Mouse (Mus musculus) heart, embryonic 13.5 days (tissue): ENCODE measurements around the gene Kdm1a. TPM values are rescaled to one million over a fixed set of nuclear protein-coding genes. Genes with fewer than 3 reads are reported as not detected.

Experiments
- ATAC-seq: fragments of 200-750 bp; cut with Nextera tagmentation; 2 replicates; pipeline ENCODE4 v1.8.0; 2017; ENCODE audit warnings: moderate TSS enrichment; ENCODE audit not compliant: insufficient number of reproducible peaks, low FRiP score, low TSS enrichment; ENCODE audit errors: extremely low read depth
- H3K27ac ChIP-seq: fragments of 300-500 bp; sonication (generic); replicated peaks from 2 replicates; pipeline ENCODE4 v1.5.1; 2015; ENCODE audit warnings: moderate library complexity, mild to moderate bottlenecking, inconsistent platforms
- H3K27me3 ChIP-seq: fragments of 300-500 bp; sonication (generic); replicated peaks from 2 replicates; pipeline ENCODE4 v1.6.1; 2015; ENCODE audit warnings: mild to moderate bottlenecking, inconsistent platforms
- H3K36me3 ChIP-seq: fragments of 300-500 bp; sonication (generic); 2 replicates; pipeline ENCODE4 v1.6.1; 2015; ENCODE audit warnings: mild to moderate bottlenecking, inconsistent platforms
- H3K4me1 ChIP-seq: fragments of 300-500 bp; sonication (generic); 2 replicates; pipeline ENCODE4 v1.6.1; 2015; ENCODE audit warnings: inconsistent platforms
- H3K4me2 ChIP-seq: fragments of 300-500 bp; sonication (generic); 2 replicates; pipeline ENCODE4 v1.6.1; 2015; ENCODE audit warnings: inconsistent platforms, mild to moderate bottlenecking, moderate library complexity
- H3K4me3 ChIP-seq: fragments of 300-500 bp; sonication (generic); 2 replicates; pipeline ENCODE4 v1.5.1; 2015; ENCODE audit warnings: moderate library complexity, mild to moderate bottlenecking, inconsistent platforms
- H3K9ac ChIP-seq: fragments of 300-500 bp; sonication (generic); 2 replicates; pipeline ENCODE4 v1.6.1; 2015; ENCODE audit warnings: inconsistent platforms, mild to moderate bottlenecking, moderate library complexity
- H3K9me3 ChIP-seq: fragments of 300-500 bp; sonication (generic); 2 replicates; pipeline ENCODE4 v1.6.1; 2016; ENCODE audit warnings: inconsistent platforms
- WGBS: fragments of 180-500 bp; shearing (Covaris S2); methylation state at CpG from one replicate; pipeline ENCODE4 v1.1.7; 2015; ENCODE audit warnings: mixed read lengths; 5-methylcytosine and 5-hydroxymethylcytosine counted together
- polyA plus RNA-seq: library from polyadenylated mRNA; unstranded; fragments of >200 nt; fragmentation: Nextera tagmentation; extraction: Ambion mirVana; gene quantifications from 2 replicates; pipeline ENCODE4 v1.2.1, GENCODE M21; 2015

The Kdm1a gene
- polyA plus RNA-seq, result 25.1 and 27.5 TPM in 2 replicates

GRCm38 (mm10) chr4:136602568-136602967 lies at the start of gene Kdm1a:
Kdm1a (minus strand) TSS chr4:136602723.
- peak within 1 kb of the TSS; percentile 100 for H3K9ac ChIP-seq
- no peaks in the 10 kb centered on the region for H3K9me3 ChIP-seq
- peak; percentile 81 for ATAC-seq
- H3K4me3 ChIP-seq, result peak within 1 kb of the TSS; percentile 98
- peaks cover 22% of the 10 kb centered on the region for H3K4me1 ChIP-seq
- no peaks in the 10 kb centered on the region for H3K36me3 ChIP-seq
- H3K27me3 ChIP-seq, result no peaks in the 10 kb centered on the region
- peak within 1 kb of the TSS; percentile 90 for H3K27ac ChIP-seq
- peak within 1 kb of the TSS; percentile 74 for H3K4me2 ChIP-seq
- under 1% methylated on average over 36 of the region's 45 CpGs for WGBS

DNA sequence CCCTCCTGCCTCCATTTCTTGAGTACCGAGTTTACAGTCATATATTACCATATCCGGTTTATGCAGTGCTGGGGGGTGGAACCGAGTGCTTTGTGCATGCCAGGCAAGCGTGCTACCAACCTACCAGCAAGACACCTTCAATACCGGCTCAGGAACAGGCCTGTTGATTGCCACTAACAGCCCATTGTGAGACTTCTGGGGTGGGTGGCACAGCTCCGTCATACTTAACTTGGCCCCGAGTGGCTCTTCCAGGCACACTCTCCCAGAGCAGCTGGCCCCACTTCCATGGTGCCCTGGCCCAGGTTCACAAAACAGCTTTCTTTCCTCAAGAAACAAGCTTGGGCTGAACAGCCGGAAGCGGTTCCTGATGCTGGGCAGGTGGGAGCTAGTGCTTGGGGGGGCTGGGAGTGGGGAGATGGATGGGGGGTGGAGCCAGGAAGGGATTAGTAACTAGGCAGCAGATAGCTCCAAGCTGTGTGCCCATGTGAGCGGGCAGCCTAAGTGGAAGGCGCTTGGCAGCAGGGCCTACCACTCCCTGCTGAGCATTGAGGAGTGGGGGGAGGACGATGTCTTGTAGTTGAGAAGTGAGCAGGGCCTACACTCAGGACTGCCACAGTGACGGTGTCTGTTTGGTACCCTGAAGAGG lies 49.5 kb upstream of the Kdm1a start:
- H3K9ac ChIP-seq, result no peak overlapping the region
- no peak for ATAC-seq
- peaks cover 38% of the 10 kb centered on the region for H3K27me3 ChIP-seq
- H3K4me1 ChIP-seq, result peaks cover 29% of the 10 kb centered on the region
- H3K27ac ChIP-seq, result no peak overlapping the region
- no peak overlapping the region for H3K4me3 ChIP-seq
- H3K36me3 ChIP-seq, result no peaks in the 10 kb centered on the region
- peaks cover 4% of the 10 kb centered on the region for H3K9me3 ChIP-seq
- WGBS, result 73% methylated on average over 13 of the region's 13 CpGs
- no peak overlapping the region for H3K4me2 ChIP-seq

DNA sequence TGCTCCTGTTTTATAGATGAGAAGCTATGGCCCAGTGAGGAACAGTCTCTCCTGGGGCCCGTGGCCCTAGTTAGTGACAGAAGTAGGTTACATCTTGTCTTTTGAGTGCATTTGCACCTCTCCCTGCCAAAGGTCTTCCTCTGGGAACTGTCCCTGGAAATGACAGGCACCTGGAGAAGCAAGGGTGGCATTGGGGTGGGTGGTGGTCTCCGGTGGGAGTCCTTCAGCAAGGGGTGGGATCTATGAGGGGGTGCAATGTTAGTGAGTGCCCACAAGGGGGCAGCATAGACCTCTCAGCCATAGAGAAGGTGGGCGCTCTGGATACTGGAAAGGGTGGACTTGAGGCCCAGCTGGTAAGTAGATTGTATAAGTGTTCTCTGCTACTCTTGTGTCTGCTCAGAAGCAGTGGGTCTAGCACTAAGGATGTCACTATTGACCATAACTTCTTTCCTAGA lies 48.9 kb upstream of the Kdm1a start:
- Histone ChIP-seq H3K9me3 (peaks cover 8% of the 10 kb centered on the region), H3K9ac (no peak overlapping the region), H3K4me2 (no peak overlapping the region), H3K4me3 (no peak overlapping the region), H3K36me3 (no peaks in the 10 kb centered on the region), H3K27ac (no peak overlapping the region), H3K27me3 (peaks cover 39% of the 10 kb centered on the region), H3K4me1 (peaks cover 29% of the 10 kb centered on the region)
- 56% methylated on average over 3 of the region's 3 CpGs for WGBS
- no peak for ATAC-seq

DNA sequence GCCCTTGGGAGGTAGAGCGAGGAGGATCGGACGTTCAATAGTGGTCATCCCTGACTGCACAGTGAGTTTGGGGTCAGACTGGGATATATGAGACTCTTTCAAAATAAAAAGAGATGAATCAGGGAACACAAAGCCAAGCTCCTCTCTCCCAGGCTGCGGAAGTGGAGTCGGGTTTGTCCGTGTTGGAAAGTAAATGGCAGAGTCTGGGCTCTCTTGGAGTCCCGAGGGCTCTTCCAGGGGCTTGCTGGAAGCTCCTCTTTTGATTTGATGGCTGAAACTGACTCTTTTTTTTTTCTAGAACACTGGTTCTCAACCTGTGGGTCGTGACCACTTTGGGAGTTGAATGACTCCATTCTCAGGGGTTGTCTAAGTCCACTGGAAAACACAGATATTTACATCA lies 47.7 kb upstream of the Kdm1a start:
- H3K4me2 ChIP-seq, result no peak overlapping the region
- H3K27me3 ChIP-seq, result peaks cover 46% of the 10 kb centered on the region
- no peaks in the 10 kb centered on the region for H3K36me3 ChIP-seq
- H3K27ac ChIP-seq, result no peak overlapping the region
- no peak overlapping the region for H3K9ac ChIP-seq
- peaks cover 8% of the 10 kb centered on the region for H3K9me3 ChIP-seq
- ATAC-seq, result no peak
- H3K4me1 ChIP-seq, result peaks cover 29% of the 10 kb centered on the region
- H3K4me3 ChIP-seq, result no peak overlapping the region
- 79% methylated on average over 8 of the region's 8 CpGs for WGBS

GRCm38 (mm10) chr4:136649480-136650196 lies 47.1 kb upstream of the Kdm1a start:
- H3K36me3 ChIP-seq, result no peaks in the 10 kb centered on the region
- H3K9ac ChIP-seq, result peak overlapping the region; percentile 37; the same call in 1 of the 2 replicates
- peaks cover 47% of the 10 kb centered on the region for H3K27me3 ChIP-seq
- no peak overlapping the region for H3K27ac ChIP-seq
- peaks cover 8% of the 10 kb centered on the region for H3K9me3 ChIP-seq
- peaks cover 29% of the 10 kb centered on the region for H3K4me1 ChIP-seq
- no peak for ATAC-seq
- H3K4me3 ChIP-seq, result peak overlapping the region; percentile 24
- peak overlapping the region; percentile 58 for H3K4me2 ChIP-seq
- 28% methylated on average over 13 of the region's 13 CpGs for WGBS

GRCm38 (mm10) chr4:136648922-136649479 lies 46.5 kb upstream of the Kdm1a start:
- H3K9ac ChIP-seq, result peak overlapping the region; percentile 37; the same call in 1 of the 2 replicates
- H3K27me3 ChIP-seq, result peaks cover 49% of the 10 kb centered on the region
- H3K27ac ChIP-seq, result no peak overlapping the region
- peak overlapping the region; percentile 58 for H3K4me2 ChIP-seq
- 15% methylated on average over 11 of the region's 11 CpGs for WGBS
- peaks cover 8% of the 10 kb centered on the region for H3K9me3 ChIP-seq
- ATAC-seq, result no peak
- H3K4me3 ChIP-seq, result peak overlapping the region; percentile 24
- no peaks in the 10 kb centered on the region for H3K36me3 ChIP-seq
- H3K4me1 ChIP-seq, result peaks cover 29% of the 10 kb centered on the region

DNA sequence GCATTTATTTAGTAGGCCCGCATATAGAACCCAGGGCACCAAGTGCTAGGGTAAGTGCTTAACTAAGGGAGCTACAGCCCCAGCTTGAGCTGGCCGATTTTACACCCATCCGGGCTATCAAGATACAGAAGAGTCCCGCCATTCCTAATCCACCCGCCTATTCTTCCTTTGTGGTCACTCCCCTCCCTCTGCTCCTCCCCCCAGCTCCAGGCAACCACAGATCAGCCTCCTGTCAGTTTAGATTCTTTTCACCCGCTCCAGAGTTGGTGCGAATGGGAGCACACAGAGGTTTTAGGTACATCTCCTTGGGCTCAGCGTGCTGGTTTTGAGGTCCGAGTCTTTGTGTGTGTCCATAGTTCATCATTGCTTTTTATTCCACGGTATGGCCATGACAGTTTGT lies 36.4 kb upstream of the Kdm1a start:
- no peak overlapping the region for H3K27ac ChIP-seq
- H3K9me3 ChIP-seq, result no peaks in the 10 kb centered on the region
- H3K4me1 ChIP-seq, result peaks cover 22% of the 10 kb centered on the region
- 13% methylated on average over 10 of the region's 10 CpGs for WGBS
- ATAC-seq, result no peak
- H3K27me3 ChIP-seq, result peaks cover 58% of the 10 kb centered on the region
- no peaks in the 10 kb centered on the region for H3K36me3 ChIP-seq
- H3K9ac ChIP-seq, result no peak overlapping the region; the same call in 1 of the 2 replicates
- H3K4me3 ChIP-seq, result peak overlapping the region; percentile 7
- H3K4me2 ChIP-seq, result peak overlapping the region; percentile 44

GRCm38 (mm10) chr4:136638230-136638750 lies 35.8 kb upstream of the Kdm1a start:
- no peak overlapping the region for H3K27ac ChIP-seq
- H3K4me1 ChIP-seq, result peaks cover 22% of the 10 kb centered on the region
- H3K9ac ChIP-seq, result no peak overlapping the region
- 36% methylated on average over 7 of the region's 7 CpGs for WGBS
- peak overlapping the region; percentile 56 for H3K4me3 ChIP-seq
- H3K36me3 ChIP-seq, result no peaks in the 10 kb centered on the region
- peak overlapping the region; percentile 90 for H3K4me2 ChIP-seq
- no peaks in the 10 kb centered on the region for H3K9me3 ChIP-seq
- ATAC-seq, result no peak
- peaks cover 58% of the 10 kb centered on the region for H3K27me3 ChIP-seq

DNA sequence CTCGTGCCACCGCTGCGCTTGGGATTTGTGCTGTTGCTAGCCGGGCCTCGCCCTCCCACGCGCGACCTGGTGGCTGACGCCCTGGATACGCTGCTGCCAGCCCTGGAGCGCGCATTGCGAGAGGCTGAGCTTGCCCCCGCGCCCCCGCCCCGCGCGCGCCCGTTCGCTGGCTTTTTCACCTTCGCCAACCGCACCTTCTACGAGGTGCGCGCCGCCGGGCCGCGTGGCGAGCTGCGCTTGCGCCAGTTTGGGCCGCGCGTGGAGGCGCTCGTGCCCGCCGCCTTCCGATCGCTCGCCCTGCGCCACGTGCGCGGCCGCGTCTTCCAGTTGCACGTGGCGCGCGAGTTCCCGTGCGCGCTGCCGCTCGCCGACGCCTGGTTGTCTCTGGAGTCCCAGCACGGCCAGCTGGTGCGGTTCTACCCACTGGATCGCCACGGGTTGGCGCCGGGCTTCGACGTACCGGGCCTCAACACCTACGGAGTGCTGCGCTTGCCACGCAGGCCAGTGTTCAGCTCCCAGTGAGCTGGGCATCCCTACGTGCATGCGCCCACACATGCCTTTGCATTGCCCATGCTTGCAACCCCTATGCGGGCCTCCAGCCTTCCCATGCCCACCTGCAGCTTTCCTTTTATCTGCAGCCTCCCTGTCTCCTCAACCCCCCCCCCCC lies 35.2 kb upstream of the Kdm1a start:
- Histone ChIP-seq H3K4me1 (peaks cover 22% of the 10 kb centered on the region), H3K9me3 (no peaks in the 10 kb centered on the region), H3K27ac (no peak overlapping the region), H3K9ac (peak overlapping the region; percentile 68), H3K36me3 (no peaks in the 10 kb centered on the region), H3K4me2 (peak overlapping the region; percentile 90), H3K27me3 (peaks cover 60% of the 10 kb centered on the region), H3K4me3 (peak overlapping the region; percentile 56)
- ATAC-seq, result no peak
- 2% methylated on average over 76 of the region's 76 CpGs for WGBS

GRCm38 (mm10) chr4:136636983-136637562 lies 34.5 kb upstream of the Kdm1a start:
- no peak for ATAC-seq
- no peaks in the 10 kb centered on the region for H3K9me3 ChIP-seq
- no peak overlapping the region for H3K27ac ChIP-seq
- no peaks in the 10 kb centered on the region for H3K36me3 ChIP-seq
- peak overlapping the region; percentile 90 for H3K4me2 ChIP-seq
- H3K9ac ChIP-seq, result peak overlapping the region; percentile 68
- WGBS, result 13% methylated on average over 37 of the region's 37 CpGs
- peak overlapping the region; percentile 56 for H3K4me3 ChIP-seq
- peaks cover 62% of the 10 kb centered on the region for H3K27me3 ChIP-seq
- peaks cover 22% of the 10 kb centered on the region for H3K4me1 ChIP-seq
